Mouse (Mus musculus) right cerebral cortex, postnatal 4 days (tissue): ENCODE measurements at regions not wholly inside any gene's neighbourhood (a gene's known extent, or its start where the extent isn't known, plus 50 kb on each side); places are given as distances from the start of the nearest gene placed in this dataset.

Experiments
- DNase-seq: peaks from one replicate; pipeline ENCODE4 v3.0.0-alpha.2; 2022

GRCm38 (mm10) chr2:160186106-160186505 is 147.9 kb downstream of the Gm826 start:
- no peak for DNase-seq

- DNase-seq = no peak
Measured at GRCm38 (mm10) chr2:160170975-160171515, 162.9 kb downstream of the Gm826 start.

- DNase-seq = no peak
Measured at GRCm38 (mm10) chr2:160158599-160159261, 175.2 kb downstream of the Gm826 start.

GRCm38 (mm10) chr2:160153781-160154180 is 180.2 kb downstream of the Gm826 start:
- DNase-seq = no peak

GRCm38 (mm10) chr2:160152101-160152500 is 181.9 kb downstream of the Gm826 start:
- DNase-seq = no peak

GRCm38 (mm10) chr2:160148936-160149335 is 185.0 kb downstream of the Gm826 start:
- no peak for DNase-seq

GRCm38 (mm10) chr2:160148516-160148915 is 185.4 kb downstream of the Gm826 start:
- DNase-seq = no peak

GRCm38 (mm10) chr2:160148031-160148430 is 185.9 kb downstream of the Gm826 start:
- no peak for DNase-seq

GRCm38 (mm10) chr2:160140166-160140740 is 193.7 kb downstream of the Gm826 start:
- no peak for DNase-seq

- DNase-seq = no peak
Measured at GRCm38 (mm10) chr2:160138091-160138490, 195.9 kb downstream of the Gm826 start.

GRCm38 (mm10) chr2:160131797-160132196 is 202.2 kb downstream of the Gm826 start:
- no peak for DNase-seq

- no peak for DNase-seq
Measured at GRCm38 (mm10) chr2:160131386-160131785, 202.6 kb downstream of the Gm826 start.

- no peak for DNase-seq
Measured at GRCm38 (mm10) chr2:160117148-160117547, 216.8 kb downstream of the Gm826 start.

GRCm38 (mm10) chr2:160111176-160111692 is 222.7 kb downstream of the Gm826 start:
- DNase-seq = no peak

- DNase-seq = no peak
Measured at GRCm38 (mm10) chr2:160093078-160093477, 240.9 kb downstream of the Gm826 start.

GRCm38 (mm10) chr2:160085999-160086398 is 248.0 kb downstream of the Gm826 start:
- no peak for DNase-seq

- DNase-seq = no peak
Measured at GRCm38 (mm10) chr2:160083674-160084073, 250.3 kb downstream of the Gm826 start.

- no peak for DNase-seq
Measured at GRCm38 (mm10) chr2:160082106-160082653, 251.8 kb downstream of the Gm826 start.

GRCm38 (mm10) chr2:160075694-160076093 is 258.3 kb downstream of the Gm826 start:
- no peak for DNase-seq

GRCm38 (mm10) chr2:160070441-160070840 is 263.5 kb downstream of the Gm826 start:
- DNase-seq = no peak

GRCm38 (mm10) chr2:160068772-160069171 is 265.2 kb downstream of the Gm826 start:
- DNase-seq = no peak

- no peak for DNase-seq
Measured at GRCm38 (mm10) chr2:160067904-160068303, 266.1 kb downstream of the Gm826 start.

- peak; percentile 21 for DNase-seq
Measured at GRCm38 (mm10) chr2:160066491-160067303, 267.3 kb downstream of the Gm826 start.
